Mouse (Mus musculus) heart, postnatal 4 days (tissue): Measurements from ENCODE around the gene Camk1d. TPM values are rescaled to one million over a fixed set of nuclear protein-coding genes. Genes with fewer than 3 reads are reported as not detected.
"Not testable (repeated sequence)": the region's sequence is repeated elsewhere in the genome, so short reads cannot be mapped to it uniquely, and the experiment has no call there.

ENCODE experiments used
- DNase-seq: peaks from one replicate; pipeline ENCODE4 v3.0.0; 2021
- total RNA-seq, 2 experiments: library from RNA; stranded (reverse); gene quantifications; 2 replicates each; pipeline ENCODE4 v1.2.3; 2021

Gene Camk1d
- total RNA-seq, 2 experiments from 2014 or later, result 12.6 to 15.2 TPM

DNA sequence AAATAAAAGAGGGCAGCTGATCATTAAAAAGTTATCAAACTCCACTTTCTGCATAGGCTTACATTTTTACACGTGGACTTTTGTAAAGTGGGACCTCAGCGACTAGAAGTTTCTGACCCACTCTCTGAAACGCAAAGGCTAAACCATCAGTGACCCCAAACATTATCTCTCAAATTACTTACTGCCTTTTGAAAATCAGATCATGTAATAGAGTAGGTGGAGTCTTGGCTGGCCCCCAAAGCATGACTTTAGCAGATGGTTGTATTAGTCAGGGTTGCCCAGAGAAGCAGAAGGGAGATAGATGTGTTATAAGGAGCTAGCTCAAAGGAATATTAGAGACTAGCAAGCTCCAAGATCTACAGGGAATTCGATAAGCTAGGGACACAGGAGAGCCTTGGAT, 103.8 kb downstream of the Camk1d start:
- no peak for DNase-seq

DNA sequence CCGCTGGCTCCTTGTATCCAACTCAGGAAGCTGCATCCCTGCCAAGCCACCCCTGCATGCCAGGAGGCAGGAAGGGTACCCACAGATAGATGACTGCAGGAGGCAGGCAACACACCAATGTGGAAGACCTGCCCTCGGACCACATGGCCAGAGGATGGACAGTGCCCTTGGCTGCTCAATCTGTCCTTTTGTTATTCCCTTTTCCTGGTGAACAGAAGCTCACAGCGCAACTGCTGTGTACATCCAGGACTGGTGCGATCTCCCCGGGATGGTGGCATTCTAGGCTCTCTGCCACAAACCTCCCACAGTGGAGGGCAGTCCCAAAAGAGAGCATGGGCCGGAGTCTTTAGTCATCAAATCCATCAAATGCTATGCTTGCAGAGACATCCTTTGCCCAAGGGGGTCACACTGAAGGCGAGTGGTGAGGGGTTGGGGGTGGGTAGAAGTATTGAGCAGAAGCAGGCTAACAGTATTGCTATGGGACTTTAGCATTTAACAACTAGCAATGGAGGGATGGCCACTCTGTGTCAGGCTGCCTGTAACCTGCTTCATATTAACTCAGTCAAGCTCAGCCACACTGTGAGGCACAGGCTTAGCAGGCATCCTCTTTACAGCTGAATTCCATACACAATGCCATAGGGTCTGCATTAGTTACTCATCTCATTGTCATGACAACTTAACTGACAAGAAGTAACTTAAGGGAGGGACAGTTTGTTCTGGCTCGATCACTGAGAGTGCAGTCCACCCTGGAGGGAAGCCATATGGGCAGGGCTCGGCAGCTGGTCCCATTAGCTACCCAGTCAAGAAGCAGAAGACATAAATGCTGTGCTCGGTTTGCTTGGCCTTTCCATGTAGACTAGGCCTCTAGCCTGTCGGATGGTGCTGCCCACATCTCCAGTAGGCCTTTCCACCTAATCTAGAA, 106.1 kb downstream of the Camk1d start:
- no peak for DNase-seq

DNA sequence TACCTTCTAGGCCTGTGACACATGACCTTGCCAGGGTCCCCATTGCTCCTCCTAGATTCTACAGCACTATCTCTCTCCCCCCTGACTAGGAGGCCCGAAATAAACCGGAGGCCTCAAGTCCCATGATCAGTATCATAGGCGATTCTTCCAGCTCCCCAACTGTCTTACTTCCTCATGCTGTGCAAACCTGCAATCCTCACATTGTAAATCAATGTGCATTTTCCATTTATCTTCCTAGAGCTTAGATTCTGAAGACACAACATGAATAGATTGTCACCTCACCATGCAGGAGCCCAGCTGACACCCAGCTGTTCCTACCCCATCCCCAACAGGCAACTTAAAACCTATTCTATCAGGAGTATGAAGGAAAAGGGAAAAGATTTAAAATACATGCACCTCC, 108.5 kb downstream of the Camk1d start:
- no peak for DNase-seq

DNA sequence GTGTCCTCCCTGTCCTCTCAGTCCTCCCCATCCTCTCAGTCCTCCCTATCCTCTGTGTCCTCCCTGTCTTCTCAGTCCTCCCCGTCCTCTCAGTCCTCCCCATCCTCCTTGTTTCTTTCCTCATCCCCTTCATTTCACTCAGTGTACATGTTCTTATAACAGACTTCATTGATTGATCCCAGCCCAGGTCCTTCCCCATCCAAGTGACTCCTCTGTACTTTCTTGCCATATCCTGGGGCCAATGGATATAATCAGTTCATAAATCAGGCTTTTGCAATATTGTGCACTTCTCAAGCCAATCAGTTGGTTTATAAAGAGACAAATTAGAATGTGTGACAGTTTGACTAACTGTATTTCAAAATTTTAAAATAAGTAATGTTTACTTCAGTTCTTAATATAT, 112.3 kb downstream of the Camk1d start:
- no peak for DNase-seq

DNA sequence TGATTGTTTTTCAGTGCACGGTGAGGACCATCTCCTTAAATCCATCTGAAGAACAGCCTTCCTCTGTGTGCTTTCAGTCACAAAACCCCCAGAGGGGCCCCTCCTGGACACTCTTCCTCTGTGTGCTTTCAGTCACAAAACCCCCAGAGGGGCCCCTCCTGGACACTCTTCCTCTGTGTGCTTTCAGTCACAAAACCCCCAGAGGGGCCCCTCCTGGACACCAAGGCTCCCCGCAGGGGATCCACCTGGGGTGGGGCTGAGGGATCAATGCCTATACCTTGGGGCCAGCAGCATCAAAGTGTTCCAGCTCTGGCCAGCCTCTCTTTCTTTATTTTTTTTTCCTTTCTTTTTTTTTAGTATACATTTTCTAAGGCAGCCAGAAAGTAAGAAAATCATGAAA, 113.1 kb downstream of the Camk1d start:
- DNase-seq, result not testable (repeated sequence)

DNA sequence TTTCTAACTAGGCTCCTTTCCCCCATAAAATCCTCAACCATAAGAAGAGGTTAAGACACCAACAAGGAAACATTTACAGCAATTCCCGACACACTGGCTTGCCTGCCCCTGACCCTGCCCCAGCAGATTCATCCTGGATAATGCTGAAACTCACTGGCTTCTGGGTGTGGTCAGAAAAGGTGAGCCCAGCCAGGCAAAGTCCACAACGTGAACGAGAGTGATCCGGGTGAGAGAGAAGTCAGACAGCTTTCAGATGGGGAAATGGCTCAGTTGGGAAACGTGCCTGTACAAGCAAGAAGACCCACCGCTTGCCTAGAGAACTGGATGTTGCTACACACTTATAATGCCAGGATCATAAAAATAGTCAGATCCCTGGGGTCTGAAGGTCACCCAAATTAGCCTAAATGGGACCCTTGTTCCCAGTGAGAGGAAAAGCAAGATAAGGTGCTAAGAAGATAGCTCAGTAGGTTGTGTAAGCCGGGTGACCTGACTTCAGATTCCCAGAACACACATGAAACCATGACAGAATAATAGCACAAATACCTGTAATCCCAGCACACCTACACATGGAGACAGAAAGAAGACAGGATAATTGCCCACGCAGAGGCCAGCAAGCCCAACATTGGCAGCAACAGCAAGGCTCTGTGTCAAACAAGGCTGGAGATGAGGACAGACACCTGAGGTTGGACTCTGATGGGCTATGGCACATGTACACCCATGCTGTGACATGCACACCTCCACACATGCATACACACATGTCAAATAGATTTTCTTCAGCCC, 113.9 kb downstream of the Camk1d start:
- no peak for DNase-seq

DNA sequence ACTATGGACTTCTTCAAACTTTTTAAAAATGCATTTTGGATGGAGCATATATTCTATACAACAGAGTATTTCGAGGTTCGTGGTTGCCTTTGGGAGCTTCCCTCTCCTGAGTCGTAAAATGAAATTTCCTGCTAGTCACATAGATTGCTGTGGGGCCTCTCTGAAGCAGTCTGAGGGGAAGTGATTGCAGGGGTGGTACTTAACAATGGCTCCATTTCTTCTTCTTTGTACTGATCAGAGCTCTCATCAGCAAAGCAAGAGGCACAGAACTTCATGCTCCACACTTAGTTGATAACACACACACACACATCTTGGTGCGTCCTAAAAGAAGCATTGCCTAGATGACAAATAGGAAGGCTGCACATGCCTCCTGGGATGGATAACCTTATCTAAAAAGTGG, 114.6 kb downstream of the Camk1d start:
- no peak for DNase-seq

DNA sequence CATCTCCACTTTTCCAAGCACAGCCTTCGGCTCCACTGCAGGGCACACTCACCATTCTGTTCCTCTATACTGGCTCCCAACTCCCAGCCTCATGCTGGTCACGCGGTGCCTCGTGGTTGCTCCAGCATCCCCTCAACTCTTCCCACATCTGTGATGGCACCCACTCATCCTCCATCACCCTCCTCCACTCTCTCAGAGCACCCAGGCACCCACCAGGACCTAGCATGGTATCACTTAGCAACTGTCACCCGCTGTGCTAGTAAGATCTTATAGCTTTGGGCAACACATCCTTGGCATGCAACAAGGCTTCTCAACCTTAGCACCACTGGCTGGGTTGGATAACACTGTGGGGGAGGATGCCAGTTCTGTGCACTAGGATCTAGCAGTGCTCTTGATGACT, 115.8 kb downstream of the Camk1d start:
- no peak for DNase-seq

DNA sequence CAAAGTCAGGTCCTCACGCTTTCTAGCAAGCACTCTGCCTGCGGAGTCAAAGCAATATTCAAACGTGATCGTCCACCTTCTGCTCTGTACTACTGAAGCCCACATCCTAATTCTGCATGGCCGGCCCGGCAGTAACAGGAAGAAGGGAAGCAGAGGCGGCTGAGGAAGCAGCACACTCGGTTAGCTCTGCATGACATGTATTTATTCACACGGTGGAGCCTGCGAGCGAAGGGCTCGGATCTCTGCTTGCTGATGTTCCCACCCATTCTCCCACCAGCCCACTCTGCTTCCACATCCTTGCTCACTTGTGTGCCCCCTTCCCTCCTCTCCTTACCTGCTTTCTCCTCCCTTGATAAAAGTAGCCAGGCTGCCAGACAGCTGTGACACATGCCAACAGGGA, 117.4 kb downstream of the Camk1d start:
- DNase-seq, result no peak

DNA sequence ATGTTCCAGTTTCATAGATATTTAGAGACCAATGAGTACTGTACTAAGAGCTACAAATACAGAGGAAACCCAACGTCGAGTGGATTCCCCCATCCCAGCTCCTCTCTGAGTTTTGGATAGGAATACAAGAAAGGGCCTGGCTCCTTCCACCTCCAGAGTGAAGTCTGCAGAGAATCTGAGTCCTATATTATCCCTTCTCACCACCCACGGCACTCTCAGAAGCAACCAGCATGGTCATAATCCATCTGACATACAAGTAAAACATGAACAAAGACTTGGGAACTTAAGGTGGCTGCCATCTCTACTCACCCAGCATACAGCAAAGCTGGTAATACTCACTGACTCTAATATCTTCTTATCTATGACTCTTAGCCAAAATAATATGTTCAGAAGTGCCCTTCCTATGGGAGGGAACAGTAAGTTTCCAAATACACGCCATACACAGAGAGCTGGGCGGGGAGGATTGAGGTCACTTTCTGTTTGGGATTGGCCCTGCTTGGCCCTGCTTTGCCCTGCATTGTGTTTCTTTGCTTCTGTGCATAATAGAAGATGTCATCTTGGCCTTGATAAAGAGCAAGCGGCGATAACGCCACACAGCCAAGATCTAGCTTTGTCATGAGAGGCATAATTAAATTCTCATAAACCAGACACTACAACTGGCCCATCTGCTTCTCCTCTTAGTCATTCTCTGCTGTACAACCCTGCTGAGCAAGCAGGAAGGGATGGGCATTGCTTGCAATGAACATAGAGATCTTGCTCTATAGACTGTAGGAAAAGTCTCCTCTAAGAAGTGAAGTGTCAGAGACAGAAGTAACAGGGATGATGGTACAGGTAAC, 118.7 kb downstream of the Camk1d start:
- no peak for DNase-seq

DNA sequence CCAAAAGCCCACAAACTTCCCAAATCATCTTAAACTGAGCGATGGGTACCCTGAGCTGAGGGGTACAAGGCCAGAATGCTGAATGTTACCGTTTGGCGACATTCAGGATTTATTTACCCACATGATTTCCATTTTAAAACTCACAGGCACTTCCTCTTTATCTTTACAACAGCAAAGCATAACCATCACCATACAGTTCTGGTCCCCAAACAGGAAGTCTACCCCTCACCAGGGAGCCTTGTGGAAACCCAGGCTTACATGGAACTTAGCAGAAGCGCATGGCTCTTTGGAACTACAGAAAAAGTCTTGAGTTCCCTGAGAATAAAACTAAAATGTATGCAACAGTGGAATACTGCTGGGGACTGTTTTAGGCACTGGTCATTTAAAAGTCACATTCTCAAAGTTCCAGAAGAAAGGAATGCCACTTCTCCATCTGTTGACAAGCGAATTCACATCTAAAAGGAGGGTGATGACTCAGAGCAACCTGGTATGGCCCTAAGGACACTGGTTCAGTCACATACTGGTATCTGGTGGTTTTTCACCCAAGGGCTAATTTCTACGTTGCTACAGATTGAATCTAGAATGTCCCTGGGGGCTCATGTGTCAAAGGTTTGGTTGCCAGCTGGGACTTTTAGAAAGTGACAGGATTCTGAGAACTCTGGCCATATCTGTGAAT, 121.7 kb downstream of the Camk1d start:
- DNase-seq, result no peak

DNA sequence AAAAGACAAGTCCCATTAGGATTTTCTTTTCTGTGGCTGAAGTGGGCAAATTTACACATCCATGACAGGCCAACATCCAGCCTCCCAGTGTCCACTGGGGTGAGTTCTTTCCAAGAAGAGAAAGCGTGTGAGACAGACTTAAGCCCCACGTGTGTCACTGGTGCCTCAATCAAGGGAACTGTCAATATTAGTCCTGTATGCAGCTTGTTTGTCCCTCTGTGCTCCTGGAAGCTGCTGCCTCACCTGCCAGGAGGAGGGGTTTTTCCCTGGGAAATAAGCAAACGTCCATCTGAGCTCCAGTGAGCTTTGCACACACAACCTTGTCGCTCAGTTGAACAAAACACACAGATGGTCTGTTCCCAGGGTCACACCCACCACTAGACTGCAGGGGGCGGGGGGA, 124.2 kb downstream of the Camk1d start:
- no peak for DNase-seq

DNA sequence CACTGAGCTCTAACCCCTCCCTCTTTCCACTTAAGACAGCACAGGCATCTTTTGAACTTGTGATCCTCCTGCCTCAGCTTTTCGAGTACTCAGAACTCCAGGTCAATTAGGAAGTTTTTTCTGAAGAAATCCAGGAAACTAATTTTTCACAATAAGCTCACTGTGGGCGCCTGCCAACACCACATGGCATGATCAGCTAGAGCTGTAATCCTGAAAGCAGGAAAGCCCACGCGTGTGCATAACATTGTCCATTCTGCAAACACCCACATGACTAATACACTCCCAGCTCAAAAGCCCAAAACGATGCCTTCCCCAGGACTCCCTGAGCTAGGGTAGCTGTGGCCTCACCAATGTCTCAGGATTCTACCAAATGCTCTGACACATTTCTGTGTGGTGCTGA, 125.2 kb downstream of the Camk1d start:
- no peak for DNase-seq

DNA sequence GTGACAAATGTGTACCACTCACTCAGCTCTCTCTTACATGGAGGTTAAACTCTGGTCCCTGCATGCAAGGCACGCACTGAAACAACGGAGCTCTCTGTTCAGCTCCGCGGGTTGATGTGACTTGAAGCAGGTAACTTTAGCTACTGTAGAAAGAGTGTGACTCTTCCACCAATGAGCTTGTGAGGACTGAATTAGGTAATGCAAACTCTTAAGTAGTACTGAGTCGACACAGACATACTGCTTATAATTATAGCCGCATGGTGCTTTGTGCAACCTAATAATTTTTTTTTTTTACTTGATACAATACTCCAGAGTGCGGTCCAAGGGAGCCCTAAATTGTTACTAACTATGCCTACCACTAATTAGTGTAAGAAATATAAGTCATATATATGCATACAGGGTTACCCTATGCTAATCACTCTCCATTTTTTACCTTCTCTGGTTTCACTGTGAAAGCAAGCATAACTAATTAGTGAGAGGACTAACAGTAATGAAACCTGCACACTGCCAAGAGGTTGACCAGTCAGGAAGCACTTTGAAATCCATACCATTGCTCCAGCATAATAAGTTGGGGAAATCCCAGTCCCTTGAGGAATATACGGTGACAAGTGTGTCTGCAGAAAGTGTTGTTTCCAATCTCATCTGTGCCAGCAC, 125.9 kb downstream of the Camk1d start:
- DNase-seq, result no peak

DNA sequence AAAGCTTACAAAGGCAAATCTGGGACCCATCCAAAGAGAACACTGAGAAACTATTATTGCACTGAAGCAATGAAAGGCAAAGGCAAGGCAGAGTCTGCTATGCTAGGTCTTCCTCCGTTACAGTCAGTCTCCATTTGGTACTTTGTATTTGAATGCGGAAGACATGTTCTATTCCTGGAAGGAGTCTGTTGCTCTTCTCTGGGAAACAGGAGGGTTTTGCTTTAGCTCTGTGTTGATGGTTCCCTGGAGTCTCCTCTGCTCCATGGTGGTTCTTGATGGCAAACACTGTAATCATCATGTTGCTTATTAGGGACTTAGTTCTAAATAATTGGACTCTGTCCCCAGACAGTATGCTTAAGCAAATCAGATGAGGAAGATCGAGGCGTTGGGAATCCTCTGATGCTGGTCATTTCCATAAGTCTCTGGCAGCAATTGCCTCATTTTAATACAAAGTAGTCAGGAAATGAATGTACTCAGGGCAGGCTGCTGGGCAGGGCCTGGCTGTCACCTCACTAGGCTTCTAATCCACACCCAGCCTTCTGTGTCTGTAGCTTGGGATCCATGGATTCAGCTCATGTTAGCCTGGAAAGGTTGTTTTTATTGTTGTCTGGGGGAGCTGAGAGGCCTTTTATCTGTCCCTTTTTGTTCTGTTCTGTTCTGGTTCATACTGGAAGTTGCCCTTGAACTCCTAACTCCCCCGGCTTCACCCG, 129.8 kb downstream of the Camk1d start:
- no peak for DNase-seq

DNA sequence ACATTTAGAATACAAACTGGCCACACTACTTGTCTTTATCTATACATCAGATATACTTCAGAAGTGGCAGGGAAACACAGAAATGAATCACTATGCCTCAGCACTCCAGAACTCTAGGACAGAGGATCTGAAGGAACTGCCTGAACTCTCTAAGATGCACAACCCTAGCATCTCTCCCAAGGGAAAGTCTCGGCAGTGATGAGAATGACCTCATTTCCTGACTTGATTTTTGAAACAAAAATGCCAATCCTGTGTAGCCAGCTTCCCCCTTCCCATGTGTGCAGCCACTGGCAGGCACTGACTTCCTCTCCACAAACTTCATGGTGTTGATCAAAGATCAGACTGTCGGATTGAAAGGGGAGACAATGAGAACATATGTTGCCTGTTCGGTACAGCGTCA, 134.9 kb downstream of the Camk1d start:
- DNase-seq, result peak; percentile 11

DNA sequence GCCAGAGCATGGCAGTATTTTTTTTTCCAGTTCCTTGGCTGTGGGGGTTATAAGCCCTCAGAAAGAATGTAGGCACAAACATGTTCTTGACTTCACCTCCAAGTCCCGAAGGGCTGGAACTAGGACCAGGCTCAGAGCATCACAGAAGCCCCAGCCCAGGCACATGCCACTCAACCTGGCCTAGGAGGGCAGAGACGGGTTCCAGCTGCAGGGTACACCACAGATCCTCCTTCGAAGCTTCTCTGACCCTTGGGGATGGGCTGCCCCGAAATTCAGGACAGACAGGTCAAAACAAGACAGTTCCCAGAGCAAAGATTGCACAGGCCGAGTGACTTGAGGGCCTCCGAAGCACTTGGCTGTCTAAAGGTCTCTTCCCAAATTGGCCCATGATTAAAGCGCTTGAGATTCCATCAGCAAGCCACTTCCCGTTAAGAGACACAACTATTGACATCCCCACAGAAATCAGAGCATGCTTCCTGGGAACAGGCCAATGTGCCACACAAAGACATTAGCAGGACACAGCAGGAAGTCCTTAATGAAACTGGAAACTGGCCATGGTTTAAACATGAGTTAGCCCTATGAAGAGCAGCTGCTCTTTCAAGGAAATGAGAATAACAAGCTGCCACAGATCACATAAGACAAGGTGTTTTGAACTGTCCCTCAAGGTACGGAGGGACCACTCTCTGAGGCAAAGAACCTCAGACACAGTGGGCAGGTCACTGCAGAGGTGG, 136.8 kb downstream of the Camk1d start:
- DNase-seq, result peak; percentile 29

DNA sequence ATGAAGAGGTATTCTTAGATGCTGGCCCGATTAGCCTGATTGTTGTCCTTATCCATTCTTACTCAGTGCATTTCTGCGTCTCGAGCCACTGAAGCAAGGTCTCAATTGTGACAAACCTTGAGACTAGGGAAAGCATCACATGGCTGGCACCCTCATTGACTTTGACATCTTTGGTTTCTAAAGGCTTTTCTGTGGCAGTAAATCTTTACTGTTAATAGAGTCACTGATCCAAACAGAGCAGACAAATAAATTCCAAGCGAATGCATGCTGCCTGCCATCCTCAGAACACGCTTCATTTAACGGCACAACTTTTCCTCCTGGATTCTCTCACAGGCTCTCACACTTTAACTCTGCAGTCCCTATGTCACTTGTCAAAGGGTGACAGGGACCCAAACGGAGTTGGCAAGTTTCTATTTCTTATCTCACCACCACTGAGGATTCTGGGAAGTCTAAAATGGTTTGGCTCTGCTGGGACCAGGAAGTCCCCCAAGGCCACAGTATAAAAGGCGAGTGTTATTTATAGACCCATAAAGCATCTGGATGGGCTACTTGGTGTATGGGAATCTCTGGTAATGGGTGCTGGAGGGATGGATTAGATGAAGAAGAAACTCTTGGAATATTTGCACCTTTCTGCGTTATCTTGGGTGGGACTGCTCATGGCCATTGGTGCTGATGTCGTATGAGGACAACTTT, 141.9 kb downstream of the Camk1d start:
- DNase-seq, result no peak

DNA sequence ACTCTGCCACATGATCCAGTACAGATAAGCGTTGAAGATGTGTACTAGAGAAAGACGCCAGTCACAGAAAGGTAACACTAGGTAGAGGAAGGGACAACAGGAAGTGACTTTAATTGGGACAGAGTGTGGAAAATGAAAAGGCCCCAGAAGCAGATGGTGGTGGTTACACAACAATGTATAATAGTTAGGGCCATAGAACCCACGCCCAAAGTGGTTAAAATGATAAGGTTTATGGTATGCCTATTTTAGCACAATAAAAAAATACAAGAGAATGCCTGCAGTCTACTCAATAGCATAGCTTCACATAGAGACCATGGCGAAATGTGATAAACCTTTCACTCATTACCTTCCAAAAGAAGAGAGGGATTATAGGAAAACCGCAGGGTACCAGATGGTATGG, 147.7 kb downstream of the Camk1d start:
- DNase-seq, result no peak

DNA sequence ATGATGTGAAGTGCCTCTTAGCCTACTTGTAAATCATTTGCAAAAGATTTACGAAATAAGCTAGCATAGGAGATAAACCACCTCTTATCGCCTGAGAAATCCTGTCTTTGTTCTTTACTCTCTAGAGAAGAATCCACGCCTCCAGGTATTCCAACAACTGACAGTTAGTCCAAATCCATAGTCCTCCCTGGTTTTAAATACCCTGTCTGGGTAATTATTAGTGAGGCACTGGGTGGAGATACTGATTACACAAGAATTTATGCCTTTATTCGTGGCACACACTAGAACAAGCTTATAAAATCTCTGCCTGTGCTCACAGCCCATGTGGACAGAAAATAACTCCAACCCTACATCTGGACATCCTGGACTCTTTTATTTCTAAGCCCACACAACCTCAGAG, 150.6 kb downstream of the Camk1d start:
- no peak for DNase-seq
